Mouse (Mus musculus): Measurements from ENCODE around the gene Lgals3bp.

GRCm38 (mm10) chr11:118418442-118418833 lies 16.5 kb upstream of the Lgals3bp start:
- TF ChIP-seq CTCF (IDR thresholded peaks at IDR 0.05) (no peak), EP300 (IDR thresholded peaks at IDR 0.05) (no peak)

Data from lung, postnatal 0 days (tissue).